Mouse (Mus musculus) hindbrain, embryonic 15.5 days (tissue): ENCODE data around the gene Npl. TPM values are rescaled to one million over a fixed set of nuclear protein-coding genes. Genes with fewer than 3 reads are reported as not detected.

ENCODE experiments used
- ATAC-seq: fragments of 200-750 bp; cut with Nextera tagmentation; 2 replicates; pipeline ENCODE4 v1.8.0; 2017; ENCODE audit warnings: low read depth, moderate number of reproducible peaks, moderate TSS enrichment; ENCODE audit not compliant: low FRiP score
- H3K27ac ChIP-seq: fragments of 300-500 bp; sonication (generic); replicated peaks from 2 replicates; pipeline ENCODE4 v1.5.1; 2015; ENCODE audit warnings: mild to moderate bottlenecking, inconsistent platforms
- H3K27me3 ChIP-seq: fragments of 300-500 bp; sonication (generic); 2 replicates; pipeline ENCODE4 v1.6.1; 2015; ENCODE audit warnings: control low read depth, inconsistent platforms
- H3K36me3 ChIP-seq: fragments of 300-500 bp; sonication (generic); 2 replicates; pipeline ENCODE4 v1.6.1; 2015; ENCODE audit warnings: control low read depth, inconsistent platforms
- H3K4me1 ChIP-seq: fragments of 300-500 bp; sonication (generic); replicated peaks from 2 replicates; pipeline ENCODE4 v1.6.1; 2015; ENCODE audit warnings: control low read depth, inconsistent platforms
- H3K4me2 ChIP-seq: fragments of 300-500 bp; sonication (generic); 2 replicates; pipeline ENCODE4 v1.6.1; 2015; ENCODE audit warnings: moderate library complexity, mild to moderate bottlenecking, inconsistent platforms
- H3K4me3 ChIP-seq: fragments of 300-500 bp; sonication (generic); 2 replicates; pipeline ENCODE4 v1.5.1; 2015; ENCODE audit warnings: mild to moderate bottlenecking, inconsistent platforms
- H3K9ac ChIP-seq: fragments of 300-500 bp; sonication (generic); 2 replicates; pipeline ENCODE4 v1.6.1; 2015; ENCODE audit warnings: inconsistent platforms
- H3K9me3 ChIP-seq: fragments of 300-500 bp; sonication (generic); 2 replicates; pipeline ENCODE4 v1.6.1; 2016; ENCODE audit warnings: control low read depth, inconsistent platforms
- WGBS: fragments of 180-500 bp; shearing (Covaris S2); methylation state at CpG from one replicate; pipeline ENCODE4 v1.1.7; 2015; 5-methylcytosine and 5-hydroxymethylcytosine counted together
- polyA plus RNA-seq: library from polyadenylated mRNA; unstranded; fragments of >200 nt; fragmentation: Nextera tagmentation; extraction: Ambion mirVana; gene quantifications from 2 replicates; pipeline ENCODE4 v1.2.1, GENCODE M21; 2015

Npl gene
- polyA plus RNA-seq, 1 experiment from 2014 or later, result 14.7 TPM

- peak overlapping the region; percentile 77 for H3K4me3 ChIP-seq
- H3K4me1 ChIP-seq, result peaks cover 29% of the 10 kb centered on the region
- H3K27me3 ChIP-seq, result no peaks in the 10 kb centered on the region
- WGBS, result 40% methylated on average over 2 of the region's 2 CpGs
- no peaks in the 10 kb centered on the region for H3K9me3 ChIP-seq
- peaks cover 17% of the 10 kb centered on the region for H3K36me3 ChIP-seq
- H3K27ac ChIP-seq, result no peak overlapping the region
- H3K9ac ChIP-seq, result peak overlapping the region; percentile 4; the same call in 1 of the 2 replicates
- peak overlapping the region; percentile 90 for H3K4me2 ChIP-seq
- no peak for ATAC-seq
Observed at GRCm38 (mm10) chr1:153485201-153485796, 64.5 kb downstream of the Npl start.

DNA sequence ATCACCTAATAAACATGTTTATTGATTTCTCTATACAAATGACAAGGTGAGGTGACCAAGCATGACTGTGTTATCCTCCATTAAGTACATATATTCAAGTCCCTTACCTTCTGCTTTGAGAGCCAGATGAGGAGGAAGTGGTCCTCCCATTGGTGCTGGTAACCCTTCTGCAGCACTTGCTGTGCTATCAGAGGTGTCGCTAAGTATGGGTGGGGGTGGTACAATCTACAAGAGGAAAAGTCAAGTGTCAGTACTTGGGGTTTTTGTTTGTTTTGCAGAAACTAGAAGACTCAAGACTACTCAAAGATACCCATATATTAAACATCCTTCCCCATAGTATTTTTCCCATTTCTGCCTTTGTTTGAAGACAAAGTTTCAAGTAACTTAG lies 68.8 kb downstream of the Npl start:
- Histone ChIP-seq H3K9me3 (no peaks in the 10 kb centered on the region), H3K36me3 (peaks cover 54% of the 10 kb centered on the region)
- 85% methylated on average over 1 of the region's 1 CpGs for WGBS

DNA sequence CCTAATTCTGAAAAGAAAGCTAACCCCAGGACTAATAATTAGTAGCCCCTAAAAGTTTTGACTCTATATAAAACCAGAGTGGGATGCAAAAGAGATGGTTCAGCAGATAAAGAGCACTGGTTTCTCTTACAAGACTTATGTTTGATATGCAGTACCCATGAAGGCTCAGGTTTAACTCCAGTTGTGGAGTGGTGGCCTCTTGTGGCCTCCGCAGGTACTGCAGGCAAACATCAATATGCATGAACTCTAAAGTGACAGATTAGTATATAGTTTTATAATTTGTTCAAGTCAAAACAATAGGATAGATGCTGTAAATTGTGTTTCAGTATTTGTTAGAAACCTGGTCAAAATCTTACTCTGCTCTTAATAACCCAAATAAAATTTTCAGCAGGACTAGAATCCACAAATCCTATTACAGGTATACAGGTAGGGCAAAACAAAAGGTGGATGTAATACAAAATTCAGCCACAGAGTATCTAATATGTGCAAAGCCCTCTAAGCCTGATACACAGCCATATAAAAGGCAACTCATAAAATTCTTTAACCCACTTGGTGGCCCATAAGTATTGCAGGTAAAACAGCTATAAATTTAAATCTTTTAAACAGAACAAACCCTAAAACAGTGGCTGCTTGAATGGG lies 69.3 kb downstream of the Npl start:
- no peak; the same call in 1 of the 2 replicates for ATAC-seq
- 68% methylated on average over 1 of the region's 1 CpGs for WGBS
- Histone ChIP-seq H3K36me3 (peaks cover 55% of the 10 kb centered on the region), H3K9ac (no peak overlapping the region), H3K4me1 (peaks cover 16% of the 10 kb centered on the region), H3K27ac (no peak overlapping the region), H3K4me2 (no peak overlapping the region), H3K27me3 (no peaks in the 10 kb centered on the region), H3K9me3 (no peaks in the 10 kb centered on the region), H3K4me3 (no peak overlapping the region)

More for the DNA sequence above, 68.8 kb downstream of the Npl start:
- H3K27me3 ChIP-seq, result no peaks in the 10 kb centered on the region
- no peak for ATAC-seq
- no peak overlapping the region for H3K9ac ChIP-seq
- no peak overlapping the region for H3K4me2 ChIP-seq
- peaks cover 21% of the 10 kb centered on the region for H3K4me1 ChIP-seq
- no peak overlapping the region for H3K27ac ChIP-seq
- no peak overlapping the region for H3K4me3 ChIP-seq

- Histone ChIP-seq H3K9ac (no peak overlapping the region), H3K27ac (no peak overlapping the region), H3K36me3 (peaks cover 66% of the 10 kb centered on the region), H3K4me3 (no peak overlapping the region), H3K4me1 (peaks cover 4% of the 10 kb centered on the region), H3K27me3 (no peaks in the 10 kb centered on the region), H3K9me3 (no peaks in the 10 kb centered on the region), H3K4me2 (no peak overlapping the region)
- ATAC-seq, result no peak
- 78% methylated on average over 1 of the region's 1 CpGs for WGBS
Observed at GRCm38 (mm10) chr1:153479296-153479695, 70.5 kb downstream of the Npl start.

DNA sequence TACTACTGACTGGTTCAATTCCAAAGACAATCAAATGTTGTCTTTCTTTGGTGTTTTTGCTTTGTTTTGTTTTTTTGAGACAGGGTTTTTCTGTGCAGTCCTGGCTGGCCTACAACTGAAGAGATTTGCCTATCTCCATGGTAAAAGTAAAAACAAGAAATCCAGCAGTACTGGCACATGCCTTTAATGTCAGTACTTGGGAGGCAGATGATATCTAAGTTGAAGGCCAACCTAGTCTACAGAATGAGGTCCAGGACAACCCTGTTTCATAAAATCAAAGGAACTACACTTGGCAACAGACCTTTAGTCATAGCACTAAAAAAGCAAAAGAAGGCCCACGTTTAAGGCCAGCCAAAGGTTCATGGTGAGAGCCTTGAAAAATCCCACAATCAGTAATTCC lies 88.0 kb downstream of the Npl start:
- Histone ChIP-seq H3K27ac (no peak overlapping the region), H3K36me3 (peaks cover 77% of the 10 kb centered on the region), H3K27me3 (no peaks in the 10 kb centered on the region), H3K4me1 (no peaks in the 10 kb centered on the region), H3K9ac (no peak overlapping the region), H3K4me3 (no peak overlapping the region), H3K9me3 (no peaks in the 10 kb centered on the region), H3K4me2 (no peak overlapping the region)
- ATAC-seq, result no peak
- WGBS, result 87% methylated on average over 1 of the region's 1 CpGs

GRCm38 (mm10) chr1:153456137-153456536 lies 93.7 kb downstream of the Npl start:
- peak; percentile 55; the same call in 1 of the 2 replicates for ATAC-seq
- no peak overlapping the region for H3K4me3 ChIP-seq
- H3K9ac ChIP-seq, result no peak overlapping the region
- WGBS, result 90% methylated on average over 5 of the region's 5 CpGs
- H3K27me3 ChIP-seq, result no peaks in the 10 kb centered on the region
- H3K36me3 ChIP-seq, result peaks cover 49% of the 10 kb centered on the region
- no peak overlapping the region for H3K4me2 ChIP-seq
- H3K9me3 ChIP-seq, result no peaks in the 10 kb centered on the region
- no peaks in the 10 kb centered on the region for H3K4me1 ChIP-seq
- no peak overlapping the region for H3K27ac ChIP-seq

DNA sequence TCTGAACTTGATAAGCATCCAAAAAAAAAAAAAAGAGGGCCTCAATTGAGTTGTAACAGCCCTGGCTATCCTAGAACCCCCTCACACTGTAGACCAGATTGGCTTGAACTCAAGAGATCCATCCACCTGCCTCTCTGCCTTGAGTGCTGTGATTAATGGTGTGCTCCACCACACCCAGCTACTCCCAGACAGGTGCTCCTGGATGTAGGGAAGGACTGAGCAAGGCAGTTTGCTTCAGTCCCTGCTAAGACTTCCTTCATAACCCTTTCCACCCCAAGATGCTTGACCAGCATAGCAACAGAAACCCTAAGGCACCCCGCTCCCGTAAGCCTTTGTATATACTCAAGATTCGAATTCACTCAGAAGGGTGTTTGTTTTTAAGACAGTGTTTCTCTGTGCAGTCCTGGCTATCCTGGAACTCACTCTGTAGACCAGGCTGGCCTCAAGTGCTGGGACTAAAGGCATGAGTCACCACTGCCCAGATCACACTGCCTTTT lies 96.7 kb downstream of the Npl start:
- 85% methylated on average over 3 of the region's 3 CpGs for WGBS
- Histone ChIP-seq H3K9me3 (no peaks in the 10 kb centered on the region), H3K27ac (no peak overlapping the region), H3K4me2 (no peak overlapping the region), H3K27me3 (no peaks in the 10 kb centered on the region), H3K4me1 (no peaks in the 10 kb centered on the region), H3K36me3 (peaks cover 28% of the 10 kb centered on the region), H3K4me3 (no peak overlapping the region), H3K9ac (no peak overlapping the region)
- no peak for ATAC-seq

Other genes with a start within 250 kb of the Npl start
- 19.2 and 20.9 TPM in 2 replicates for gene Lamc1, start 217.3 kb downstream of the Npl start, polyA plus RNA-seq
- 0.66 and 1.0 TPM in 2 replicates for gene Shcbp1l, start 124.9 kb downstream of the Npl start, polyA plus RNA-seq
- gene Dhx9, start 62.4 kb downstream of the Npl start, polyA plus RNA-seq, result 23.5 and 32.2 TPM in 2 replicates
- 21.2 and 21.6 TPM in 2 replicates for gene Rgs8, start 103.0 kb upstream of the Npl start, polyA plus RNA-seq
- gene Rgs16, start 190.3 kb upstream of the Npl start, polyA plus RNA-seq, result 12.4 and 17.1 TPM in 2 replicates
- 39.5 and 40.1 TPM in 2 replicates for gene Rnasel, start 199.4 kb upstream of the Npl start, polyA plus RNA-seq